Mouse (Mus musculus) B cell, adult 2 months (primary cell): ENCODE results near the gene Cntn5.

Experiments
- DNase-seq, 2 experiments: peaks; one replicate each; pipeline ENCODE4 v3.0.0; 2022

The Cntn5 gene

GRCm38 (mm10) chr9:9886210-9886609, 1018.4 kb downstream of the Cntn5 start:
- DNase-seq = no peak

DNA sequence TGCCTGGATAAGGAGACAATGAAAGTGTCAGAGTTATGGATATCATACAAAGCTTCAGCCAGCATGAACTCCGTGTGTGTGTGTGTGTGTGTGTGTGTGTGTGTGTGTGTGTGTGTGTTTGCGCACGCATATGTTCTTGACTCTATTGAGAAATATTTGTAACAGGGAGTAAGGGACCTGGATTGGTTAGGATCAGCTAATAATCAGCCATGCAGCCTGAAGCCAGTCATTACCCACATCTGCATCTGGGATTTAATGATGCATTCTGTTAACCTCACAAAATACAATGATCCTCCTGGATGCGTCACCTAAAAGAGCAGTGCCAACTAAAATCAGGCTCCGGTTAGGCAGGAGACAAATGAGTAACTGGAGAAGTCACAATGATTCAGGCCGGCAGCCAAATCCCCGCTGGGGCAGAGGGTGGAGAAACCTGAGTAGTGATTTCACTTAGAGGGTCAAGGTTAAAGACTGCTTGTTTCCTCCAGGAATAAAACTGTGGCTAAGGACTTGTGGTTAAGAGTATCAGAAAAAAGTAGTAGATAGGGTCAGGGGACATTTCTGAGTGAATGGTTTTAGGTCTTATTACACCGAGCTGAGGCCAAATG, 1021.7 kb downstream of the Cntn5 start:
- DNase-seq = no peak

GRCm38 (mm10) chr9:9872112-9873035, 1032.2 kb downstream of the Cntn5 start:
- no peak for DNase-seq

- DNase-seq = no peak
Measured at GRCm38 (mm10) chr9:9860631-9861030, 1043.9 kb downstream of the Cntn5 start.

GRCm38 (mm10) chr9:9859323-9859722, 1045.3 kb downstream of the Cntn5 start:
- no peak for DNase-seq

GRCm38 (mm10) chr9:9854791-9855190, 1049.8 kb downstream of the Cntn5 start:
- DNase-seq = no peak

DNA sequence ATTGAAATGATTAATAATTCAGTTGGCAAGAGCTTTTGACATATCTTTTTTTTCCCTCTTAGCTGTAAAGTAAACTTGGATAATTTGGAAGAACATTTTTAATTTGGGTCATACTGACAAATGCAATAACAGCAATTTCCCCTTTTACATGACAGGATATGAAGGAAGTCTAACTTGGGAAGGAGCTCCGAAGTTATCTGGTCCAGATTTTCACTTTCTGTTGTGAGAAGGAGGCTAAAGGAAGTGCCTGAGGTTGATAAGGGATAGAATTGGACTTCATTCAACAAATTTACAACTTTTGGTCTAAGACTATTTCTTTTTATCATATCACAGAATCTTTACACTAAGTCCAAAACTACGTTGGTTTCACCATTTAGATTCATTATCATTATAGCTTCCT, 1074.3 kb downstream of the Cntn5 start:
- DNase-seq = no peak

DNA sequence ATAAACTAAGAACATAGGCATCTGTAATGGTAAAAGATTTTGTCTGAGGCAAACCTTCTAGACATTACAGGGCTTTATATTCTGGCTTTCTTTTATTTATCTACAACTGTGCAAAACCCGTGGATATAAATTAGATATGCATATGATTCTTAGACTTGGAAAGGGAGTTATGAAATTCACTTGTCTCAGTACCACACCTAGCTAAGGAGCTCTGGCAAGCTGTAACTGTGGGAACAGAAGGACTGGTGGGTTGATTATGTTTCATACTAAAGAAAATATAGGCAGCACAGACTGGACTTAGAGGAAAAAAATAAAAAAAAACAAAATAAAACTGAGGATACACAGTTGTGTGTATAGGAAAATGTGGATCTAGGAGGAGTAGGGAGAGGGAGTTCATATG, 1084.6 kb downstream of the Cntn5 start:
- no peak for DNase-seq

GRCm38 (mm10) chr9:9817477-9817876, 1087.1 kb downstream of the Cntn5 start:
- no peak for DNase-seq

DNA sequence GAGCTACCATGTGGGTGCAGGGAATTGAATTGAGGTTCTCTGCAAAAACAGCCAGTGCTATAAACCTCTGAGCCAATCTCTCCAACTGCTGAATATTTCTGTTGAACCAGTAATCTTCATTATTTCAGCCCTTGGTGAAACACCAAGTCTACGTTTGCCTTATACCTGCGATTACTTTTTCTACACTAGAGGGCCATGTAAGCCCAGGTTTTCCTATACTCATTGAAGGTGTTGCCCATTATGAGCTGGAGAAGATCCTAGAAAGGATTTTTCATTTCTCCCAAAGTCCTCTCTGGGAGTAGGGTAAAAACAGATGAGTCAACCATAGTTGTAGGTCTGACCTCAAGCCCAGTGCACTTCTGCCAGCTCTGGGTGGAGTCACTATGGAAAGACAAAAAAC, 1105.0 kb downstream of the Cntn5 start:
- no peak for DNase-seq

GRCm38 (mm10) chr9:9783680-9784079, 1120.9 kb downstream of the Cntn5 start:
- no peak for DNase-seq

DNA sequence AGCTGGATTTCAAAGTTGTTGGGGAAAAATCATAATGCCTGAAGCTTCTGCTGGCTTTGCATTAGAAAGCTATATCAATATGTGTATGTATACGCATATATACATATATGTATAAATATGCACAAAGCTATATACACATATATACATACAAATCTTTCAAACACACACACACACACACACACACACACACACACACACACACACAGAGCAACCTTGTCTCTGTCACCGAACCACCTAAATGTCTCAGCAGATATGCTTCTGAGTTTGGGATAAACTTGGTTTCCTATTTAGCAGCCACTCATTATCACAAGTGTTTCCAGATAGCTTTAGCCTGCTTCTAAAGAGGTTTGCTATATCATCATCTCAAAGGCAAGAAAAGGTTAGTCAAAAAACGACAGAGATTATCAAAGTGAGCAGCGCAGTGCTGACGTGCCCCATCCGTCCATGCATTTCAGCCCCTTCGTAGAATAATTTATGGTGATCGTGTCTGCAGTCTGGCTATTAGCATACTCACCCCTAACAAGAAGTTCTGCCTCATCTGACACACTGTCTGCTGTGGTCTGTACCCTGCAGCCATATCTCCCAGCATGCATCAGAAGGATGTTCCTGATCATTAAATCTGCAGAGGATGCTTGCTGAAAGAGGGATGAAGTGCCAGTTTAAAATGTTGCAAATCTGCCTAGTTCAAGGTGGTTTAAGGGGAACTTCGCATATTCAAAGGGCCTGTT, 1123.3 kb downstream of the Cntn5 start:
- DNase-seq = no peak

DNA sequence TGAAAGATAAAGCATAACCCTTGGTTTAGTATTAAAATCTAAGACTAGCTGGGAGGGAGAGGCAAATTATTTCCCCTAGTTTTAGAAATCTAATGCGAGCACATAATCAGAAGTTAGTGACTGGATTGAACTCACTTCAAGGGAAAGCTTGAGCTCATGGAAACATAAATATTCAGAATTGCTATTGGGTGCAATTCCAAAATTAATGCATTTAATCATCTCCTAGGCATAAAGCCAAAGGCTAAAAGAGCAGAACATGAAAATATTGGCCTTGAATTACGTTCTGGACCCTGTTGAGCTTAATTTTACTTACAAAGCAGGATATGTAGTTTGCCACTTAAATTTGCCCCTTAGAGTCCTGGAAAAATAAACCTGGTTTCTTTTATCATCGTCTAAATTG, 1124.9 kb downstream of the Cntn5 start:
- DNase-seq = no peak

DNA sequence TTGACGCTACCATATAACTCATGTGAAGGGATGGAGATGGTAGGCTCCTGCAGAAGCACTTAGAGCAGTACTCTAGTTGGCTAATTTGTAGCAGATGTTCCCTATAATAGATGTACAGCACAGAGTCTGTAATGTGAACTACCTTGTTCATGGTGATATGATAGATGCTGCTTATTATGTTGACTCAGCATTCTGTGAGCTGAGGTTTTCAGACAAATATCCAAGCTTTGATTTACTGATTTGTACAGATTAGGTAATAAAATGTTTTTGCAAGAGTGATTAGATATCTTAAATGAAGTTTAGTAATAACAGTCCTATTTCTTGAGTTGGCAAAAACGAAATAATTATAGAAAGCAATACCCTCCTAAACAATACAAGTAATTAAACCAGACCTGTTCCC, 1133.8 kb downstream of the Cntn5 start:
- DNase-seq = no peak

GRCm38 (mm10) chr9:9769659-9770058, 1134.9 kb downstream of the Cntn5 start:
- no peak for DNase-seq

GRCm38 (mm10) chr9:9718145-9718544, 1186.4 kb downstream of the Cntn5 start:
- no peak for DNase-seq

- DNase-seq = no peak
Measured at GRCm38 (mm10) chr9:9708671-9709070, 1195.9 kb downstream of the Cntn5 start.

DNA sequence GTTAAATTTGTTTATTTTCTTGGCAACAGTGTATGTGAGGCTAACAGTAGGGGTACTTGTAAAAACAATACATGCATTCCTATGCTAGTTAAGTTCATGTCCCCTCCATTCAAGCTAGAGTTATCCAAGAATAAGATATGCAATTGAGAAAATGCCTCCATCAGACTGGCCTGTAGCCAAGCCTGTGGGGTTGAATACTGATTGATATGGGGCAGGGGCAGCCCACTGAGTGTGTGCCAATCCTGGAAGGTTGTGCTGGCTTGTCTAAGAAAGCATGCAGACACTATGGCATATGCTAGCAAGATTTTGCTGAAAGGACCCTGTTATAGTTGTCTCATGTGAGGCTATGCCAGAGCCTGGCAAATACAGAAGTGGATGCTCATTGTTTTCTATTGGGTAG, 1196.8 kb downstream of the Cntn5 start:
- no peak for DNase-seq

GRCm38 (mm10) chr9:9705180-9705579, 1199.4 kb downstream of the Cntn5 start:
- DNase-seq = no peak

DNA sequence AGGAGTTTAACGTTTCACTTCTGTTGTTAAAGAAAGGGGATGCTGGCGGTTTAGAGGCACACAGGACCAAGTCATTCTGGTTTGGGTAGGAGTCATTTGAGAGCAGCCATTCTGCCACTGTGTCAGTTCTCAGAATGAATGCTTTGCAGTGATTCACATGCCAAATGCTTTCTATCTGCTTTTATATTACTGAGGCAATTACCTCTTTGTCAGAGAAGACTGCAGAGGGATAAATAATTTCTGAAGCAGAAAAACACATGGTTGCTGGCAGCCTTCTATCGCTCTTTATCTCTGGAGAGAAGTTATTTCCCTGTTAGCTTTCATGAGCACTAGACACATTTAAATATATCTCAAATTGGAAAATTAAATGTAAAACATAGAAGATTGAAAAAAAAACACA, 1207.9 kb downstream of the Cntn5 start:
- DNase-seq = no peak

DNA sequence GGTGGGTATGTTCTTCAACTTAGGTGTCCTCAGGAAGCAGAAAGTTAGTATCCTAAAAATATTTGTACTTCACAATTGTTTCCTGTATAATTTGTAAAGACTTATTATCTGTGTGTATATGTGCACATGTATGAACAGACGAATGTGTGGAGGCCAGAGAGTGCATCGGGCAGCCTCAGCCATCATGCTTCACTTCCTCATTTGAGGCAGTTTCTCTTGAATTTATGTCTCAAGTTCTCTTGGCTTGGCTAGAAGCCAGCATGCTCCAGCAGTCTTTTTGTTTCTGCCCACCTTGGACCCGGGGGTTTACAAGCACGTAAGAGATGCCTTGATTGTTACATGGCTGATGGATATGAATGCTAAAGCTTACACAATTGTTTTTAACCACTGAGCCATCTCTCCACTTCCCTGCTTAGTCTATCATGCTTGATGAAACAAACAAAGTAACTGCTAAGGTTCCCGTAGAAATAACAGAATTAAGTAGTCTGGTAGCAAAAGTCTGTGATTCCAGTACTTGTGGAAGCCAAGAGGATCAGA, 1222.2 kb downstream of the Cntn5 start:
- no peak for DNase-seq

GRCm38 (mm10) chr9:9676078-9676477, 1228.5 kb downstream of the Cntn5 start:
- no peak for DNase-seq

DNA sequence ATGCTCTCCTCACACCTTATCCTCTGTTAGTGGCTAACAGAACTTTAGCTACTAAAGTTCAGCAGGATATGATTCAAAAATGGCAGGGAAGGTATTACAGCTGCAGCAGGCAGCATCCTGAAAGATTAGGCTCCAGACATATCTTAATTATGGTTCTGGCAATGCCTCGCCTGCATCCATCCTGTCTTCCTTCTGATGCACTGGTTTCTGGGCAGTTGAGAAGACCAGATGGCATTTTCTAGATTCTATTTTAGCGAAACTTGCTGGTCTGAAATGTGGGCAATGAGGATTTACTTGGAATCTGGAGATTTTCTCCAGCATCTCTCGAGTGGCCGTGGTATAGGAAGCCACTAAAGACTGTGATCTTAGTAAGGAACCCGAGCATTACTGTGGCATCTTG, 1230.0 kb downstream of the Cntn5 start:
- no peak for DNase-seq
